Mouse (Mus musculus) ES-E14 (cell line): ENCODE data around the gene Desi2. TPM values are rescaled to one million over a fixed set of nuclear protein-coding genes. Genes with fewer than 3 reads are reported as not detected.
"Not testable (repeated sequence)": the region's sequence is repeated elsewhere in the genome, so short reads cannot be mapped to it uniquely, and the experiment has no call there.

Experiments
- DNase-seq: peaks from one replicate; pipeline ENCODE4 v3.0.0-alpha.2; 2013; ENCODE audit warnings: low read depth, low spot score
- H3K27ac ChIP-seq: 2 replicates; pipeline ENCODE4 v1.5.1; 2012; ENCODE audit warnings: low read depth, mild to moderate bottlenecking, low read length, moderate library complexity, mixed read lengths; ENCODE audit not compliant: poor library complexity, insufficient read depth, severe bottlenecking
- H3K36me3 ChIP-seq: 2 replicates; pipeline ENCODE4 v1.6.1; 2012; ENCODE audit warnings: mild to moderate bottlenecking, low read length, moderate library complexity, mixed read lengths; ENCODE audit not compliant: control insufficient read depth, poor library complexity, insufficient read depth, severe bottlenecking
- H3K4me1 ChIP-seq, 2 experiments: fragments of 150-350 bp in 1 of 2; sonication (generic) in 1 of 2; 2 replicates each; pipeline ENCODE4 v1.6.1; 2012; ENCODE audit warnings: low read length in 2 of 2, mild to moderate bottlenecking in 1 of 2, mixed read lengths in 1 of 2; ENCODE audit not compliant: control insufficient read depth in 2 of 2, insufficient read depth in 2 of 2, poor library complexity in 1 of 2
- H3K4me3 ChIP-seq, 2 experiments: fragments of 150-350 bp in 1 of 2; sonication (generic) in 1 of 2; 2 replicates each; pipeline ENCODE4 v1.5.1; 2012; ENCODE audit warnings: low read length in 2 of 2, low read depth in 1 of 2, mild to moderate bottlenecking in 1 of 2, mixed read lengths in 1 of 2; ENCODE audit not compliant: insufficient read depth in 1 of 2, poor library complexity in 1 of 2, severe bottlenecking in 1 of 2
- H3K9ac ChIP-seq: 2 replicates; pipeline ENCODE4 v1.6.1; 2012; ENCODE audit warnings: low read depth, mild to moderate bottlenecking, low read length, mixed read lengths; ENCODE audit not compliant: poor library complexity, insufficient read depth, severe bottlenecking
- H3K9me3 ChIP-seq: fragments of 150-350 bp; sonication (generic); 2 replicates; pipeline ENCODE4 v1.6.1; 2012; ENCODE audit warnings: low read depth, mild to moderate bottlenecking, low read length; ENCODE audit not compliant: control insufficient read depth, insufficient read depth
- CHD2 ChIP-seq: IDR thresholded peaks from 2 replicates; pipeline ENCODE4 v1.6.1; 2014; ENCODE audit warnings: mild to moderate bottlenecking, low read depth, low read length, inconsistent platforms
- HCFC1 ChIP-seq: IDR thresholded peaks from 2 replicates; pipeline ENCODE4 v1.6.1; 2012; ENCODE audit warnings: low read length, inconsistent platforms, borderline replicate concordance; ENCODE audit not compliant: insufficient read depth
- MAFK ChIP-seq: IDR thresholded peaks from 2 replicates; pipeline ENCODE4 v1.6.1; 2014; ENCODE audit warnings: mild to moderate bottlenecking, low read depth, low read length, inconsistent platforms; ENCODE audit not compliant: insufficient read depth
- ZC3H11A ChIP-seq: IDR thresholded peaks from 2 replicates; pipeline ENCODE4 v1.6.1; 2012; ENCODE audit warnings: low read depth, mild to moderate bottlenecking, inconsistent platforms, low read length, borderline replicate concordance
- ZNF384 ChIP-seq: IDR thresholded peaks from 2 replicates; pipeline ENCODE4 v1.6.1; 2012; ENCODE audit warnings: low read depth, low read length, inconsistent platforms
- in situ Hi-C, 2 experiments: fragments of 600-800 bp; cut with MboI; formaldehyde crosslinking; loops; one replicate each; pipeline ENCODE4 v1.15.1; 2025; ENCODE audit warnings: low sequenced_read_pairs in 2 of 2, inconsistent platforms in 1 of 2; ENCODE audit not compliant: unreplicated experiment in 2 of 2
- total RNA-seq: library from RNA; depleted of rRNA; stranded (reverse); fragments of 300-350 nt; gene quantifications from 2 replicates; pipeline ENCODE4 v1.2.3, GENCODE M21; 2012

Gene Desi2
- total RNA-seq, 1 experiment: 11.8 TPM

DNA sequence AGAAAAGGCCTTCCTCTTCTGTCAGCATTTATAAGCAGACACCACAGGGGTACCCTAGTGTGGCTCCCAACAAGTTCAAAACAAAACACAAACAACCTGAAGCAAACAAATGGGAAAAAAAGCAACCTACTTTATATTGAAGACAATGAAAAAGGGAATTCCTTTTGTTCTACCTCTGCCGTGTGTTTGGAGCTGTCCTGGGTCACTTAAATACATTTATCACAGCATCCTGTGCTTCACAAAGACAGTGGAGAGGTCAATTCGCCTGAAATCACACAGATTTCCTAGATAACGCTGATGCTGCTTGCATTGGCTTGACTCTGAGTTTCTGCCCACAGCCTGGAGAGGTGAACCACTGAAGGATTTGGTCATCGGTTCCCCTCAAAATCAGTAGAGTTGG, 67.4 kb downstream of the Desi2 start:
- TF ChIP-seq HCFC1 (no peak), CHD2 (no peak), ZC3H11A (no peak), MAFK (no peak), ZNF384 (no peak)
- in situ Hi-C loops: no loop called here
- no peak for DNase-seq
- Histone ChIP-seq H3K36me3 (no peaks in the 10 kb centered on the region), H3K27ac (no peak overlapping the region), H3K9ac (no peak overlapping the region), H3K4me1 (no peaks in the 10 kb centered on the region), H3K4me3 (no peak overlapping the region), H3K9me3 (no peaks in the 10 kb centered on the region)

DNA sequence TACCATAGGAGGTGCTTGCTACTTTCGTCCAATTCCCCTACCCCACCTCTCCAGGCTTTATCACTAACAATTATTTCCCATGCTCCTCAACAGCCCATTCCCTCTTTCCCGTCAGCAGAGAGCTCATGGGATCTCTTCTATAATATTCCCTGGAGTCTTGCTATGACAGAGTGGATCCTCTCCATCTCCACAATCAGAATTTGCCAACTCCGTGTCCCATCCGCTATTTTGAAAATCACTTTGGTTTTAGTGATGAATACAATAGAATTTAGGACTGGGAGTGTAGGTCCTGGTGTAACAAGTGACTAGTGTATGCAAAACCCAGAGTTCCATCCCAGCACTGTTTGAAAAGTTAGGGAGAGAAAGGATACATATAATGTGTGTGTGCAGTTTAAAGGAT, 69.1 kb downstream of the Desi2 start:
- in situ Hi-C loops: no loop called here
- DNase-seq: no peak
- no peak overlapping the region for H3K9ac ChIP-seq

GRCm38 (mm10) chr1:178258821-178259220, 71.6 kb downstream of the Desi2 start:
- in situ Hi-C loops: no loop called here
- H3K27ac ChIP-seq: no peak overlapping the region
- no peaks in the 10 kb centered on the region for H3K4me1 ChIP-seq
- H3K9me3 ChIP-seq: no peaks in the 10 kb centered on the region
- no peak overlapping the region for H3K9ac ChIP-seq
- no peak for DNase-seq
- no peak for TF ChIP-seq ZNF384
- no peak overlapping the region for H3K4me3 ChIP-seq
- H3K36me3 ChIP-seq: no peaks in the 10 kb centered on the region

More for the DNA sequence above, 69.1 kb downstream of the Desi2 start:
- Histone ChIP-seq H3K9me3 (no peaks in the 10 kb centered on the region), H3K4me1 (no peaks in the 10 kb centered on the region), H3K36me3 (no peaks in the 10 kb centered on the region), H3K27ac (no peak overlapping the region), H3K4me3 (no peak overlapping the region)
- TF ChIP-seq MAFK (no peak), HCFC1 (no peak), ZC3H11A (no peak), CHD2 (no peak), ZNF384 (no peak)

GRCm38 (mm10) chr1:178265381-178265780, 78.2 kb downstream of the Desi2 start:
- H3K4me3 ChIP-seq, H3K9ac ChIP-seq, H3K27ac ChIP-seq, in situ Hi-C loops, DNase-seq, H3K36me3 ChIP-seq, H3K9me3 ChIP-seq, H3K4me1 ChIP-seq: not testable (repeated sequence)

GRCm38 (mm10) chr1:178270635-178271034, 83.4 kb downstream of the Desi2 start:
- no peak for DNase-seq
- TF ChIP-seq ZNF384 (no peak), HCFC1 (no peak), MAFK (no peak), CHD2 (no peak), ZC3H11A (no peak)
- H3K9me3 ChIP-seq: no peaks in the 10 kb centered on the region
- no peak overlapping the region for H3K9ac ChIP-seq
- no peaks in the 10 kb centered on the region for H3K4me1 ChIP-seq
- H3K36me3 ChIP-seq: no peaks in the 10 kb centered on the region
- H3K27ac ChIP-seq: no peak overlapping the region
- H3K4me3 ChIP-seq: no peak overlapping the region
- in situ Hi-C loops: no loop called here
